Mouse (Mus musculus) megakaryocyte-erythroid progenitor cell, adult 5-6 weeks (primary cell): ENCODE data around the gene Gabre. TPM values are rescaled to one million over a fixed set of nuclear protein-coding genes. Genes with fewer than 3 reads are reported as not detected.

Experiments used
- ATAC-seq: replicated peaks from 2 replicates; pipeline ENCODE4 v1.8.0; 2016; ENCODE audit warnings: mild to moderate bottlenecking, inconsistent platforms; ENCODE audit not compliant: severe bottlenecking, poor library complexity, low FRiP score, low TSS enrichment
- total RNA-seq, 2 experiments: library from RNA; stranded (forward) in 1 of 2; stranded (reverse) in 1 of 2; fragments of 200-1000, 215-1000 nt in 1 of 2; fragments of >200 nt in 1 of 2; fragmentation: Nextera tagmentation in 1 of 2; gene quantifications; 2 replicates each; pipeline ENCODE4 v1.2.3; 2014 to 2017

Gene Gabre
- total RNA-seq (2014; fragmentation: Nextera tagmentation), result 0.13 TPM in 1 of 2 replicates, not detected in the other
- not detected in 2 replicates for total RNA-seq (2017)

DNA sequence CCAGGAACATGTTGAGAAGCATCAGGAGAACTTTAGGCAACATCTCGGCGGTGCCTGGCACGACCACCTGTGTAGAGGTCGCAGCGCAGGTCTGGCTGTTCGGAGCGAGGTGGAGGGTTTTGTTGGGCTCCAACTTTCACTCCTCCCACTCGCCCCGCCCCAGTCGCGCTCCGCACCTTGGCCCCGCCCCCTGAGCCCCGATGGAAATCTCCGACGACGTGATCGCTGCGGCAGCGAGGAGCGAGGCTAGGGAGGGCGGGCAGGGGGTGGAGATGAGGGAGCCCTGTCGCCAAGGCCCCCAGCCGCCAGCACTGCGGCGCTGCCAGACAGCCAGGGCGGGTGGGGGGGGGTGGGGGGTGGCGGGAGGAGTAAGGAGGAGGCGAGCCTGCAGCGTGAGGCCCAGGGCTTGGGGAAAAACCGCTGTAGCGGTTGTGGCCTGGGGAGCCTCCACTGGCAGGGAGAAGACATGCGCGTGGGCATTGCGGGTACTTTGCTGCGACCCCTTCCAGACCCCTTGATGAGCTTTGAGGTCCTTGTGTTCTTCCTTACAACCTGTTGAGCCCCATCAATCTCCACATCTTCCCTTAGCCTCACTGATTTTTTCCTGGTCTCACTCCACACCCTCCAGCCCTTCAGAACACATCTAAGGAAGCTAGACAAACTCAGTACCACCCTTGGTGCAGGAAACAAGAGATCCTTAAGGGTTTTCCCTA is at the start of gene Gabre:
Gabre (minus strand) TSS at position 145 of the 713 bp plus-strand sequence.
- ATAC-seq, result peak; percentile 52; the same call in 1 of the 2 replicates

DNA sequence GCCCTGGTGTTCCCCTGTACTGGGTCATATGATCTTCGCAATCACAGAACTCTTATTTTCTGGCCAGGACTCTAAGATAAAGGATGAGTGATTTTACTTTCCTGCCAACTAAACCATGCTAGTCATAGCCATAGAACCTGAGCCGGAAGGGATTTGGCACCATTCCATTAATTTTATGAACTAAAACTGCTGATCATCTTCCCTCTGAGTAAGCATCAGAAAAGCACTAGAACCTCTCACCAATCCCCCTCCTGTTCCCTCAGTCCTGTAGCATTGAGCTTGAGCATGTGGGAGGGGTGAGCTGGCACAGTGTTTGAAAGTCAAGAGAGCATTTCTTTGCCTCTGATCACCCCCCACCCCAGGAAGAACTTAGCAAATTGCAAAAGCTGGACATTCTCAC is 23.2 kb upstream of the Gabre start:
- no peak for ATAC-seq

DNA sequence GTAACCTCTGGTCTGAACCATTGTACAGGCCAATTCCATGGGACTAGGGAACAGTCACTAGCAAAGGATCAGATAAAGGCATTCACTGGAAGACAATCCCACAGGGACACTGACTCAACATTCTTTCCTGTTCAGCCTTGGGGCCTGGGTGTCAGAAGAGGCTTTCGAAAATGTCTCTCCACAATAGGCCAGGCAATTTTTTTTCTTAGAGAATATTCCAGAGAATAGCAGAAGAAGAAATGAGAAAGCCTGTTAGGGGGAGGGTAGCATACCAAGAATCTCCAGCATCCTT is 715 bp upstream of the Gabre start:
- ATAC-seq, result no peak

DNA sequence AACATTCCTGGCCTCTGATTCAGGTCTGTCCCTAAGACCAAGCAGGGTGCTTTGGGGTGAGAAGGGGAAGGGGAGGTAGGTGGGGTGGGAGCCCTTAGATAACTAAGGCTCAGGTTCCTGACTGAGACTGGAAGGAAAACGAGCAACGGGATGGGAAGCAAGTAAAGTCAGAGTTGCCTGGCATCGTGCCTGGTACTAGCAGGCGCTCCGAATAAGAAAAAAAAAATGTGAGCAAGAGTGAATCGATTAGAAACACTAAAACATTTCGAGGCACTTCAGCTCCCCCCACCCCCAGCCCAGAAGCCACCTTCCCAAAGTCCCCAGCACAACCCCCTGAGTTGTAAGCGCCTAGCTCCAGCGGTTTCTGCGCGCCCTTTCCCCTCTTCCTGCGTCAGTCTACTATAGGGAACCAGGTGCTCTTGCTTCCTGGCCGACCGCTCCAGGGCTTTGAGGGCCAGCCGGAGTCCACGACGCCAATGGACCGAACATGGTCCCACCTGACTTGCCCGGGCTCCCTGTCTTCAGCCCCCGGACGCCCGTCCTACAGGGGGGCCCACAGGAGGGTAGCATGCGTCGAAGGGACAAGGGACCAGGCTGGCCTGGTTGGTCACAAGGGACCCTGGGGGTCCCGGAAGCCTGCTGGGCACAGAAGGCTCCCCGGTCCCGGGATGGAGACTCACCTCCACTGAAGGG is 491 bp downstream of the Gabre start:
- no peak for ATAC-seq

DNA sequence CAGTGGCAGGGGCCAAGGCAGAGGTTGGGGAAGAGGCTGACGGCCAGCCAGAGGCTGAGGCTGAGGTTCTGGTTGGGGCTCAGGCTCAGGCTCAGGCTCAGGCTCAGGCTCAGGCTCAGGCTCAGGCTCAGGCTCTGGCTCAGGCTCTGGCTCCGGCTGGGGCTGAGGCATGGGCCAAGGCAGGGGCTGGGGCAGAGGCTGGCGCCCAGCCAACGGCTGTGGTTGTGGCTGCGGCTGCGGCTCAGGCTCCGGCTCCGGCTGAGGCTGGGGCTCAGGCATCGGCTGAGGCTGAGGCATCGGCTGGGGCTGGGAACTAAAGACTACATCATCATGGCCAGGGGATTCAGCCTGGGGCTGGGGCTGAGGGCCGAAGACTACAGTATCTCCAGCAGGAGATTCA is 4.0 kb downstream of the Gabre start:
- ATAC-seq, result no peak

DNA sequence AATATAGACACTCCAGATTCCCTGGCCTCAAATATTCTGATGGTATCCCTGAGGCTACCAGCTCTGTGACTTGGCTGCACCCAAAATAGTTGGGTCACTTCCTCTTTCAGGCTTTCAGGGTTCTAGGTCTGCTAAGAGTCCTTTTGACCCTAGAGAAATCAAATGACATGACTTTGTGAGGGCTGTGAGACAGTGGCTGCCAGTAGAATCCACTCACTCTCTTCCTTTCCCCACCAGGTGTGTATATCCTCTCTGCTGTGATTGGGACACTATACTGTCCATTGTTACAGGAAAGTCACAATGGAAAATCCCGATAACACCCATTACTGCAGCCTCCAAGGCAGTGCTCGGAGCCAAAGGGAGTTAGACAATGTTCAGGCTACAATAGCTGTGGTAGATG is 52.9 kb downstream of the Gabre start, which contains the start of gene Magea4:
Magea4 (plus strand) TSS at position 301 of the 400 bp plus-strand sequence.
- ATAC-seq, result no peak

Other genes starting within 250 kb of the Gabre start
- not detected in 2 replicates for gene Magea4, start 52.8 kb downstream of the Gabre start, total RNA-seq (2014; fragmentation: Nextera tagmentation)
- gene Magea4, start 52.8 kb downstream of the Gabre start, total RNA-seq (2017), result not detected in 2 replicates
- gene Magea10, start 112.1 kb upstream of the Gabre start, total RNA-seq (2014; fragmentation: Nextera tagmentation), result not detected in 2 replicates
- not detected in 2 replicates for gene Magea10, start 112.1 kb upstream of the Gabre start, total RNA-seq (2017)